Mouse (Mus musculus) limb, embryonic 13.5 days (tissue): ENCODE measurements around the gene Lrmda. TPM values are rescaled to one million over a fixed set of nuclear protein-coding genes. Genes with fewer than 3 reads are reported as not detected.
A peak's percentile ranks its signal among the peaks of the same experiment; 100 is the strongest.

ENCODE experiments used
- ATAC-seq: fragments of 200-750 bp; cut with Nextera tagmentation; 2 replicates; pipeline ENCODE4 v1.8.0; 2017; ENCODE audit warnings: low read depth, moderate number of reproducible peaks, moderate TSS enrichment; ENCODE audit not compliant: low FRiP score
- H3K27ac ChIP-seq: fragments of 300-500 bp; sonication (generic); 2 replicates; pipeline ENCODE4 v1.5.1; 2015; ENCODE audit warnings: inconsistent platforms, mild to moderate bottlenecking, moderate library complexity
- H3K27me3 ChIP-seq: fragments of 300-500 bp; sonication (generic); 2 replicates; pipeline ENCODE4 v1.6.1; 2015; ENCODE audit warnings: mild to moderate bottlenecking, inconsistent platforms
- H3K36me3 ChIP-seq: fragments of 300-500 bp; sonication (generic); 2 replicates; pipeline ENCODE4 v1.6.1; 2015; ENCODE audit warnings: inconsistent platforms, mild to moderate bottlenecking, moderate library complexity
- H3K4me1 ChIP-seq: fragments of 300-500 bp; sonication (generic); 2 replicates; pipeline ENCODE4 v1.6.1; 2015; ENCODE audit warnings: inconsistent platforms
- H3K4me2 ChIP-seq: fragments of 300-500 bp; sonication (generic); replicated peaks from 2 replicates; pipeline ENCODE4 v1.6.1; 2015; ENCODE audit warnings: inconsistent platforms, mild to moderate bottlenecking, moderate library complexity
- H3K4me3 ChIP-seq: fragments of 300-500 bp; sonication (generic); 2 replicates; pipeline ENCODE4 v1.5.1; 2015; ENCODE audit warnings: moderate library complexity, mild to moderate bottlenecking, inconsistent platforms
- H3K9ac ChIP-seq: fragments of 300-500 bp; sonication (generic); 2 replicates; pipeline ENCODE4 v1.6.1; 2015; ENCODE audit warnings: mild to moderate bottlenecking, inconsistent platforms
- H3K9me3 ChIP-seq: fragments of 300-500 bp; sonication (generic); 2 replicates; pipeline ENCODE4 v1.6.1; 2016; ENCODE audit warnings: inconsistent platforms
- WGBS: fragments of 180-500 bp; shearing (Covaris S2); methylation state at CpG from one replicate; pipeline ENCODE4 v1.1.7; 2015; 5-methylcytosine and 5-hydroxymethylcytosine counted together
- polyA plus RNA-seq: library from polyadenylated mRNA; unstranded; fragments of >200 nt; fragmentation: Nextera tagmentation; extraction: Ambion mirVana; gene quantifications from 2 replicates; pipeline ENCODE4 v1.2.1, GENCODE M21; 2015

The Lrmda gene
- polyA plus RNA-seq, 1 experiment from 2014 or later = 0.38 TPM

- Histone ChIP-seq H3K4me2 (peak overlapping the region; percentile 43), H3K36me3 (no peaks in the 10 kb centered on the region), H3K9me3 (no peaks in the 10 kb centered on the region), H3K27me3 (peaks cover 11% of the 10 kb centered on the region; the same call in 1 of the 2 replicates), H3K9ac (no peak overlapping the region), H3K4me1 (peaks cover 39% of the 10 kb centered on the region), H3K4me3 (no peak overlapping the region), H3K27ac (peak overlapping the region; percentile 28; the same call in 1 of the 2 replicates)
- ATAC-seq = peak; percentile 57
- WGBS = 11% methylated on average over 18 of the region's 18 CpGs
Measured at GRCm38 (mm10) chr14:22114651-22115351, 95.3 kb downstream of the Lrmda start.

GRCm38 (mm10) chr14:22118096-22118495 is 98.6 kb downstream of the Lrmda start:
- no peaks in the 10 kb centered on the region for H3K27me3 ChIP-seq
- no peak overlapping the region for H3K9ac ChIP-seq
- H3K4me1 ChIP-seq = peaks cover 39% of the 10 kb centered on the region
- no peak overlapping the region for H3K27ac ChIP-seq
- no peaks in the 10 kb centered on the region for H3K36me3 ChIP-seq
- no peak overlapping the region for H3K4me3 ChIP-seq
- H3K9me3 ChIP-seq = no peaks in the 10 kb centered on the region
- no peak overlapping the region for H3K4me2 ChIP-seq
- 36% methylated on average over 6 of the region's 6 CpGs for WGBS
- no peak for ATAC-seq

- no peak for ATAC-seq
- H3K9me3 ChIP-seq = no peaks in the 10 kb centered on the region
- no peak overlapping the region for H3K9ac ChIP-seq
- 18% methylated on average over 4 of the region's 4 CpGs for WGBS
- H3K27me3 ChIP-seq = no peaks in the 10 kb centered on the region
- H3K4me1 ChIP-seq = peaks cover 39% of the 10 kb centered on the region
- H3K27ac ChIP-seq = no peak overlapping the region
- H3K4me3 ChIP-seq = no peak overlapping the region
- H3K4me2 ChIP-seq = no peak overlapping the region
- no peaks in the 10 kb centered on the region for H3K36me3 ChIP-seq
Measured at GRCm38 (mm10) chr14:22118512-22118911, 99.0 kb downstream of the Lrmda start.

GRCm38 (mm10) chr14:22126276-22126675 is 106.8 kb downstream of the Lrmda start:
- Histone ChIP-seq H3K36me3 (no peaks in the 10 kb centered on the region), H3K27ac (no peak overlapping the region)
- WGBS = 52% methylated on average over 4 of the region's 4 CpGs

GRCm38 (mm10) chr14:22126859-22127258 is 107.3 kb downstream of the Lrmda start:
- Histone ChIP-seq H3K4me3 (no peak overlapping the region), H3K27me3 (no peaks in the 10 kb centered on the region), H3K27ac (no peak overlapping the region), H3K9me3 (no peaks in the 10 kb centered on the region), H3K4me2 (no peak overlapping the region), H3K9ac (no peak overlapping the region), H3K36me3 (no peaks in the 10 kb centered on the region), H3K4me1 (0 out of 2 replicates have a peak, but pooled peaks cover 5% of the 10 kb centered on the region)
- no peak for ATAC-seq
- WGBS = 89% methylated on average over 6 of the region's 6 CpGs

More at GRCm38 (mm10) chr14:22126276-22126675, 106.8 kb downstream of the Lrmda start:
- 0 out of 2 replicates have a peak, but pooled peaks cover 4% of the 10 kb centered on the region for H3K4me1 ChIP-seq
- no peak overlapping the region for H3K9ac ChIP-seq
- H3K9me3 ChIP-seq = no peaks in the 10 kb centered on the region
- no peak overlapping the region for H3K4me3 ChIP-seq
- no peak overlapping the region for H3K4me2 ChIP-seq
- ATAC-seq = no peak
- no peaks in the 10 kb centered on the region for H3K27me3 ChIP-seq

DNA sequence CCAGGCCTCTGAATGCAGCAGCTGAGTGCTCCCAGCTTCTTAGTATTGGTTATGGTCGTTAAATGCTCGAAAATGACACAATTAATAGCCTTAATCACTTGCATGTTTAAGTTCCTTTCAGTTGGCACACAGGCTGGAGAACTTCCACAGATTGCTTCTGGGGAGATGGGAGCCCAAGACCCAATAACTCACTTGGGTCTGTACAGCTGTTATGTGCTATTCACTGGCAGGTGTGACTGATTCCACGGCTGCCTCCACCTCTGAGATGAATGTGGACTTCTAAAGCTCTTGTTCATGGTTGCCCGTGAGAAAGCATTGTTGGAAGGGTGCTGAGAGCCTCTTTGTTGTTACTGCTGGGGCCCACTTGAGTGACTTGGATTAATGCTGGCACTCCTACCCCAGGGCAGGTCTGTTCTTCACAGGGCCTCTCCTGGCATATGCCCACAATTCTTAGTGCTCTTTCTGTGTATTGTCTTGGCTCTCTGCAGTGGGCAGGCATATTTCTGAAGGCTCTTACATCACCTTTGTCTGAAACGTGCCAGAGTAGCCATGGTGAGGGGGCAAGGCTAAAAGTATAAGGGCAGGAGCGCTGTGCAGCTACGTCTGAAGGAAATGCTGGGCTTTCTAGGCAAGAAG is 111.6 kb downstream of the Lrmda start:
- Histone ChIP-seq H3K36me3 (no peaks in the 10 kb centered on the region), H3K9me3 (peaks cover 7% of the 10 kb centered on the region), H3K4me2 (no peak overlapping the region), H3K27me3 (no peaks in the 10 kb centered on the region), H3K4me1 (0 out of 2 replicates have a peak, but pooled peaks cover 5% of the 10 kb centered on the region), H3K9ac (no peak overlapping the region), H3K27ac (no peak overlapping the region), H3K4me3 (no peak overlapping the region)
- 57% methylated on average over 7 of the region's 7 CpGs for WGBS
- ATAC-seq = no peak

- Histone ChIP-seq H3K36me3 (no peaks in the 10 kb centered on the region), H3K4me1 (no peaks in the 10 kb centered on the region), H3K9me3 (peaks cover 7% of the 10 kb centered on the region), H3K27ac (no peak overlapping the region), H3K4me2 (no peak overlapping the region), H3K9ac (no peak overlapping the region), H3K27me3 (no peaks in the 10 kb centered on the region), H3K4me3 (no peak overlapping the region)
- ATAC-seq = no peak
- WGBS = 74% methylated on average over 1 of the region's 1 CpGs
Measured at GRCm38 (mm10) chr14:22139281-22139680, 119.8 kb downstream of the Lrmda start.

DNA sequence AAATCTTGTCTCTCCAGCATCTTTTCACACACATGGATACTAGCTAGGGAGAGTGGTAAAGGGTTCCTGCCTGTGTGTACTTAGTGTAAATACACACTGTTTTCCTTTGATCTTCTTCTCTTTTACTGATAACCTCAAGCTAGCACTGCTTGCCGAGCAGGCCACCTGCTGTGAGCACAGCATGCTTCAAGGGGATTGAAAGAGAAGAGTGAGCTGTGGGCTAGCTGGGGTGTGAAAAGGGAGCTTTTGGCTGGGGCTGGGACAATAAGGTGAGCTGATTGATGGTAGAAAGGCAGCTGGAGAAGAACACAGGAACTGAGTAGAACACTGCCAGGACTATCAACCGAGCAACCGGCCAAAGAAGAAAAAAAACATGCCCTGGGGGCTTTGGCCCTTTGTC is 124.5 kb downstream of the Lrmda start:
- Histone ChIP-seq H3K4me2 (no peak overlapping the region), H3K4me3 (no peak overlapping the region), H3K9me3 (no peaks in the 10 kb centered on the region), H3K27ac (no peak overlapping the region), H3K27me3 (no peaks in the 10 kb centered on the region), H3K36me3 (no peaks in the 10 kb centered on the region), H3K9ac (no peak overlapping the region), H3K4me1 (peaks cover 27% of the 10 kb centered on the region)
- 22% methylated on average over 3 of the region's 3 CpGs for WGBS
- no peak for ATAC-seq

DNA sequence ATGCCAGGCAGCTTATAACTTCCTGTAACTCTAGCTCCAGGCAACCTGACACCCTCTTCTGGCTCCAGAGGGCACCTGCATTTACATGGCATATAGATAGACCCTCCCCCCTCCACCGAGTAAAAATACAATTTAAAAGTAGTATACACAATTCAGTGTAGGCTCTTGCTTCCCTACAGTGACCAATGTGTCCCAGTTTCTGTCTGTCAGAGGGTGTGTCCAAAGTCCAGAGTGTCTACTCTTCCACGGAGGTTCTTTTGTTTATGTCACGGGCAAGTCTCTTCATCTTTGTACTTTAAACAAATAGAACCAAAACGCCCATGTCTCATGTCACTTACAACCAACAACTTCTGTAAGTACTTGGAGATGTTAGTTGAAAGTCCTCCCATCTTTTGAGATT is 126.4 kb downstream of the Lrmda start:
- Histone ChIP-seq H3K9me3 (no peaks in the 10 kb centered on the region), H3K4me3 (no peak overlapping the region), H3K4me1 (peaks cover 27% of the 10 kb centered on the region), H3K4me2 (no peak overlapping the region), H3K27me3 (0 out of 2 replicates have a peak, but pooled peaks cover 4% of the 10 kb centered on the region), H3K36me3 (no peaks in the 10 kb centered on the region), H3K27ac (no peak overlapping the region), H3K9ac (no peak overlapping the region)
- no peak for ATAC-seq
- 54% methylated on average over 4 of the region's 4 CpGs for WGBS

DNA sequence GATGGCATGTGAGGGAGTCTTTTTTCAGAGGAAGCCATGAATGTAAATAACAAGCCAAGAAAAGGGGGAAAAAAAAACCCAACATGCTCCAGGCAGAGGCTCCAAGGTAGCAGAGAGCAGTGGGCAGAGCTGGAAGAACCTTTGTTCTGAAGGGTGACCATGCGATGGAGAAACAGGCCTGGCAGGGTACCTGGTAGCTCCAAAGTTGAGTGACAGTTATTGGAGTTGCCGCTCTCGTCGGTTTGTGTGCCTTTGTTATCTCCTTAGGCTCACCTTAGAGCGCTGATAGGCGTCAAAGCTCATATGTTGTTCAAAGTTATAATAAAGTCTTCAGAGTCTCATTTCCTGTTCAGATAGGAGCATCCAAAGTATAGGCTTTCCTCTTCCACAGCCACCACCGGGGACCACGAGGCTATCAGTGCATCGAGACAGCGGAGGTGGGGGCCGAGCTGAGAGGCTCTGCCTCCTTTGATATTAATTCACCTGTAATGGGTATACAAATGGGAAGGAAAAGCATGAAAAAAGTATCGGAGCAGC is 127.1 kb downstream of the Lrmda start:
- no peak for ATAC-seq
- Histone ChIP-seq H3K27ac (no peak overlapping the region), H3K4me3 (no peak overlapping the region), H3K27me3 (peaks cover 7% of the 10 kb centered on the region; the same call in 1 of the 2 replicates), H3K9me3 (no peaks in the 10 kb centered on the region), H3K9ac (no peak overlapping the region), H3K36me3 (no peaks in the 10 kb centered on the region), H3K4me1 (peaks cover 27% of the 10 kb centered on the region), H3K4me2 (no peak overlapping the region)
- WGBS = 77% methylated on average over 12 of the region's 12 CpGs

GRCm38 (mm10) chr14:22147341-22148024 is 128.0 kb downstream of the Lrmda start:
- H3K9ac ChIP-seq = no peak overlapping the region
- H3K4me2 ChIP-seq = no peak overlapping the region
- WGBS = 6% methylated on average over 4 of the region's 4 CpGs
- peaks cover 35% of the 10 kb centered on the region for H3K4me1 ChIP-seq
- no peak overlapping the region for H3K4me3 ChIP-seq
- no peak for ATAC-seq
- H3K27me3 ChIP-seq = peaks cover 14% of the 10 kb centered on the region
- no peaks in the 10 kb centered on the region for H3K36me3 ChIP-seq
- no peak overlapping the region for H3K27ac ChIP-seq
- H3K9me3 ChIP-seq = no peaks in the 10 kb centered on the region

GRCm38 (mm10) chr14:22152701-22153100 is 133.2 kb downstream of the Lrmda start:
- ATAC-seq = no peak
- Histone ChIP-seq H3K4me3 (no peak overlapping the region), H3K4me1 (peaks cover 62% of the 10 kb centered on the region), H3K27ac (no peak overlapping the region), H3K4me2 (peak overlapping the region; percentile 46), H3K36me3 (no peaks in the 10 kb centered on the region), H3K27me3 (peaks cover 29% of the 10 kb centered on the region), H3K9me3 (no peaks in the 10 kb centered on the region), H3K9ac (no peak overlapping the region)
- WGBS = 8% methylated on average over 13 of the region's 13 CpGs
